Comparison of ENCODE assay signal across 8 mouse cellular contexts in the genomic region with DNA sequence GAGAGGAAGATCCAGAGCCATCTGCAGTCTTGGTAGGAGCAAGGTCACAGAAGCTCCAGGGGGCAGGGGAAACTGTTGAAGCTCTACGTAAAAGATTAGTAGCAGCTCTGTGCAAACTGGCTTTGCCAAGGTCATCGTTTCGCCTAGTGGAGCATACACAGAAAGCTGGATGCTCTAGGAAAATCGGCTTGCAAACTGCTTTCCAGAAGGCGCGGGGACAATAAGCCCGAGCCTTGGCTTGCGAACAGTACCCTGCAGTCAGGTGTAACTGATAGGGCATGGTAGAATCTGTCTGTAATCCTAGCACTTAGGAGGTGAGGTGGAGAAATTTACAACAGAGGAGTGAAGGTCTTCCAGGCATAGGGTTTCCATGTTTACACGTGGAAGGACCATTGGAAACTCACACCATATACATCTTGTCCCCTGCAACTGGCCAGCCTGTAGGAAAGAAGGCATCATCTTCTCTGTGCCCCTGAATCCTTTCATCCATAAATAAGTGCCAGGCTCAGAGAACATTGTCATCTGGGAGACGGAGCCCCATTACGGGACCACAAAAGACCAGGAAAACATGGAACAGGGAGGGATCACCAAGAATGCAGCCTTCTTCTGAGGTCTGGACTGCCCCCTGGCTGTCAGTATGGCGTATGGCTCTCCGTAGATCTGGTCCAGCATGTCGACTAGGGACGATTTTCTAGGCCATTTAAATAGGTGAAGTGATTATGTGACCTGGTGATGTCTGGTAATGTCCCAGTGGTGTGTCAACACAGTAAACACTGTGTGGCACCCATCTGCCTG.
A peak's percentile ranks its signal among the peaks of the same experiment; 100 is the strongest.
DNase-seq lines count a peak whose midpoint lies in the region; ATAC-seq and TF ChIP-seq lines count a peak whose summit lies in the region.

No protein-coding gene starts in this region.

- H3K9ac ChIP-seq in hindbrain, postnatal 0 days (replicated peaks; ENCODE audit: low read length) = no peak overlapping the region
- no peak overlapping the region for H3K9ac ChIP-seq in heart, embryonic 11.5 days (ENCODE audit: low read depth, low read length)

- peak; percentile 80 for TF ChIP-seq CTCF in hindbrain, postnatal 0 days (IDR thresholded peaks at IDR 0.05; ENCODE audit: low read depth)
- TF ChIP-seq CTCF in thymus, adult 2 months (IDR thresholded peaks at IDR 0.05; ENCODE audit: borderline replicate concordance, control insufficient read depth, extremely low read depth, insufficient read depth, low read length, poor library complexity) = no peak

- H3K4me1 ChIP-seq in hindbrain, postnatal 0 days (ENCODE audit: insufficient read depth, low read length) = peaks cover 16% of the 10 kb centered on the region
- H3K4me1 ChIP-seq in thymus, adult 2 months (replicated peaks; ENCODE audit: control insufficient read depth, insufficient read depth, low read length) = no peaks in the 10 kb centered on the region
- no peaks in the 10 kb centered on the region for H3K4me1 ChIP-seq in heart, embryonic 11.5 days (ENCODE audit: control insufficient read depth, insufficient read depth, low read length)

- H3K27me3 ChIP-seq in hindbrain, postnatal 0 days (ENCODE audit: insufficient read depth, low read length) = no peaks in the 10 kb centered on the region
- no peaks in the 10 kb centered on the region for H3K27me3 ChIP-seq in thymus, adult 2 months (ENCODE audit: control insufficient read depth, insufficient read depth, low read length)
- no peaks in the 10 kb centered on the region for H3K27me3 ChIP-seq in heart, embryonic 11.5 days (ENCODE audit: control insufficient read depth, insufficient read depth, low read length)

- no peak overlapping the region for H3K4me2 ChIP-seq in hindbrain, postnatal 0 days (ENCODE audit: low read depth, low read length)
- no peak overlapping the region for H3K4me2 ChIP-seq in heart, embryonic 11.5 days

- ATAC-seq in hindbrain, postnatal 0 days = peak; percentile 71
- ATAC-seq in heart, embryonic 11.5 days (replicated peaks; ENCODE audit: insufficient number of reproducible peaks, low FRiP score, low TSS enrichment) = no peak

- 52% methylated on average over 15 of the region's 15 CpGs for WGBS in hindbrain, postnatal 0 days
- 74% methylated on average over 15 of the region's 15 CpGs for WGBS in thymus, adult 2 months
- WGBS in heart, embryonic 11.5 days (ENCODE audit: insufficient replicate concordance) = 65% methylated on average over 15 of the region's 15 CpGs

- no peak overlapping the region for H3K4me3 ChIP-seq in hindbrain, postnatal 0 days (ENCODE audit: low read length)
- no peak overlapping the region for H3K4me3 ChIP-seq in thymus, adult 2 months (ENCODE audit: control insufficient read depth, insufficient read depth, low read length)
- H3K4me3 ChIP-seq in heart, embryonic 11.5 days (ENCODE audit: low read depth, low read length) = no peak overlapping the region

- TF ChIP-seq POLR2A in thymus, adult 2 months (IDR thresholded peaks at IDR 0.05; ENCODE audit: control insufficient read depth, extremely low read depth, insufficient read depth, low read length, poor library complexity) = no peak

- H3K27ac ChIP-seq in hindbrain, postnatal 0 days = peak overlapping the region; percentile 62; the same call in 1 of the 2 replicates
- H3K27ac ChIP-seq in thymus, adult 2 months (ENCODE audit: control insufficient read depth, insufficient read depth, low read length) = no peak overlapping the region
- H3K27ac ChIP-seq in heart, embryonic 11.5 days (ENCODE audit: low read depth, low read length) = no peak overlapping the region

- no peaks in the 10 kb centered on the region for H3K36me3 ChIP-seq in hindbrain, postnatal 0 days (ENCODE audit: insufficient read depth, low read length)
- no peaks in the 10 kb centered on the region for H3K36me3 ChIP-seq in thymus, adult 2 months (ENCODE audit: control insufficient read depth, insufficient read depth, low read length)
- H3K36me3 ChIP-seq in heart, embryonic 11.5 days (ENCODE audit: control insufficient read depth, insufficient read depth, low read length) = no peaks in the 10 kb centered on the region

- no peaks in the 10 kb centered on the region for H3K9me3 ChIP-seq in hindbrain, postnatal 0 days (ENCODE audit: low read length)
- H3K9me3 ChIP-seq in heart, embryonic 11.5 days (replicated peaks; ENCODE audit: control insufficient read depth, low read length) = no peaks in the 10 kb centered on the region

- peak; percentile 19 for DNase-seq in adrenal gland, postnatal 10 days
- no peak for DNase-seq in adrenal gland, adult 18-20 months (ENCODE audit: low spot score in 2 of 2)
- DNase-seq in 3T3-L1 (ENCODE audit: low read depth, low spot score) = peak; percentile 25
- DNase-seq in cerebellum, adult 9-10 months = peak; percentile 61
- DNase-seq in hindbrain, postnatal 0 days (ENCODE audit: low spot score) = peak; percentile 67
- no peak for DNase-seq in thymus, adult 2 months
- no peak for DNase-seq in thymus, adult 18-20 months

Comparison
In these comparisons a context has a peak if more than half of its experiments do, and no peak if none do; other contexts are left out.
1. DNase-seq: peak in adrenal gland, postnatal 10 days (single experiment), 3T3-L1 (single experiment), cerebellum, adult 9-10 months (single experiment) and hindbrain, postnatal 0 days (single experiment); none in adrenal gland, adult 18-20 months (0 of 2), thymus, adult 2 months (single experiment) and thymus, adult 18-20 months (0 of 2).